Mouse (Mus musculus) cerebellum, adult 11-12 months (tissue): ENCODE measurements around the gene Crybb2.

Experiments
- DNase-seq: peaks from one replicate; pipeline ENCODE4 v3.0.0; 2022

The Crybb2 gene

GRCm38 (mm10) chr5:113026706-113027105 lies 43.2 kb downstream of the Crybb2 start:
- DNase-seq = no peak

- no peak for DNase-seq
These were observed 45.7 kb downstream of the Crybb2 start for GRCm38 (mm10) chr5:113024154-113024764.

GRCm38 (mm10) chr5:113018190-113018589 lies 51.7 kb downstream of the Crybb2 start:
- DNase-seq = no peak

- no peak for DNase-seq
These were observed 52.9 kb downstream of the Crybb2 start for GRCm38 (mm10) chr5:113017004-113017403.

- peak; percentile 78 for DNase-seq
These were observed 54.5 kb downstream of the Crybb2 start, which contains the start of gene Grk3 for GRCm38 (mm10) chr5:113015236-113016061. Gene Grk3, minus strand, starts transcription at chr5:113015791.

GRCm38 (mm10) chr5:113014808-113015235 lies 55.1 kb downstream of the Crybb2 start:
- DNase-seq = peak; percentile 77

GRCm38 (mm10) chr5:113014111-113014807 lies 55.7 kb downstream of the Crybb2 start:
- DNase-seq = no peak

GRCm38 (mm10) chr5:113011926-113012325 lies 58.0 kb downstream of the Crybb2 start:
- DNase-seq = no peak

- DNase-seq = no peak
These were observed 60.6 kb downstream of the Crybb2 start for GRCm38 (mm10) chr5:113009183-113009820.

GRCm38 (mm10) chr5:113008496-113008895 lies 61.4 kb downstream of the Crybb2 start:
- DNase-seq = no peak
